In the genomic region with DNA sequence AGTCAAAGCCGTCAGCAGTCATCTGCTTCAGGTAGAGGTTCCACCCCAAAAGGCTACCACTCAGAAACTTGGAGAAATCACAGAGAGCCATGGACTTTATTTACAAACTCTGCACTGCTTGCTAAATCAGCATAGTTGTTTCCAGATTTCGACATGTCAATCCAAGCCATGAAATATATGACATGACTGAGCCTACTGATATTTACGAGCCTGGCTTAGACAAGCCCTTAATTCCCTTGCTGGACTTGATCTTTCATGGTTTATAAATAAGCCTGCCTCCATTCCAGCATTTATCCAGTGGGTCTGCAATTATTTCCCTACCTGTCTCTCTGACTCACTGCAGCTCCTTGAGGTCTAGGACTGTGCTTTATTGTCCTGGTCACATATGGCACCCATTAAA, we compare ENCODE assay signal across 25 mouse cellular contexts.
"Had no signal": no experiment of that assay in that cellular context is flagged by ENCODE, and none has a peak within 500 bp of the region (broad histone marks: within the 10 kb centered on the region; RNA-seq: fewer than 3 reads in every experiment).

No protein-coding gene starts in this region.

- H3K9me3 ChIP-seq: heart, embryonic 10.5 days; heart, embryonic 12.5 days; hindbrain, embryonic 10.5 days; hindbrain, embryonic 12.5 days; limb, embryonic 13.5 days; limb, embryonic 15.5 days; liver, embryonic 12.5 days had no signal

- H3K27me3 ChIP-seq: heart, embryonic 12.5 days; hindbrain, embryonic 12.5 days; limb, embryonic 15.5 days; liver, embryonic 12.5 days had no signal

- H3K4me1 ChIP-seq: hindbrain, embryonic 12.5 days; limb, embryonic 13.5 days; limb, embryonic 15.5 days had no signal

- DNase-seq: gastrocnemius, adult 2 months; gastrocnemius, postnatal 10 days; gastrocnemius, postnatal 25 days; heart, adult 18-20 months; heart, postnatal 10 days; heart, postnatal 4 days; kidney, adult 18-20 months; kidney, adult 9 months; kidney, postnatal 10 days; kidney, postnatal 25 days; kidney, postnatal 4 days; left cerebral cortex, postnatal 4 days had no signal

- H3K9ac ChIP-seq: heart, embryonic 12.5 days; hindbrain, embryonic 12.5 days; hindbrain, embryonic 14.5 days; limb, embryonic 13.5 days; limb, embryonic 15.5 days; liver, embryonic 12.5 days; liver, embryonic 14.5 days had no signal

- H3K4me3 ChIP-seq: gastrocnemius, adult 2 months; heart, embryonic 10.5 days; heart, embryonic 12.5 days; hindbrain, embryonic 10.5 days; hindbrain, embryonic 12.5 days; layer of hippocampus, adult 2 months; limb, embryonic 13.5 days; limb, embryonic 15.5 days; liver, embryonic 12.5 days had no signal

- H3K36me3 ChIP-seq: heart, embryonic 10.5 days; heart, embryonic 12.5 days; hindbrain, embryonic 10.5 days; hindbrain, embryonic 12.5 days; limb, embryonic 13.5 days; limb, embryonic 15.5 days; liver, embryonic 12.5 days had no signal

- H3K4me2 ChIP-seq: heart, embryonic 12.5 days; hindbrain, embryonic 12.5 days; hindbrain, embryonic 14.5 days; limb, embryonic 13.5 days; limb, embryonic 15.5 days; liver, embryonic 12.5 days had no signal

- H3K27ac ChIP-seq: gastrocnemius, adult 2 months; heart, embryonic 10.5 days; hindbrain, embryonic 10.5 days; hindbrain, embryonic 12.5 days; hindbrain, embryonic 14.5 days; layer of hippocampus, adult 2 months; limb, embryonic 13.5 days; limb, embryonic 15.5 days; liver, embryonic 12.5 days; liver, embryonic 14.5 days had no signal

- ATAC-seq: hindbrain, embryonic 16.5 days; inflammation-experienced regulatory T-cells, adult 6 months; intestine, postnatal 0 days; liver, embryonic 12.5 days had no signal
